Mouse (Mus musculus) megakaryocyte, embryonic 14.5 days (primary cell): ENCODE results near the gene Nars2.

Experiments
- FLI1 ChIP-seq: IDR thresholded peaks from 2 replicates; pipeline ENCODE4 v1.6.1; 2012; ENCODE audit warnings: low read length, inconsistent platforms, mixed read lengths
- GATA1 ChIP-seq: IDR thresholded peaks from 3 replicates; pipeline ENCODE4 v1.6.1; 2012; ENCODE audit warnings: mixed read lengths, low read length, inconsistent platforms, borderline replicate concordance

- TF ChIP-seq GATA1 (no peak), FLI1 (no peak)
Observed at GRCm38 (mm10) chr7:96905422-96905821, 45.9 kb upstream of the Nars2 start.
